Mouse (Mus musculus) limb, embryonic 12.5 days (tissue): ENCODE measurements around the gene Cenpm. TPM values are rescaled to one million over a fixed set of nuclear protein-coding genes. Genes with fewer than 3 reads are reported as not detected.

ENCODE experiments used
- ATAC-seq: fragments of 200-750 bp; cut with Nextera tagmentation; 2 replicates; pipeline ENCODE4 v1.8.0; 2017; ENCODE audit warnings: low read depth, moderate TSS enrichment; ENCODE audit not compliant: insufficient number of reproducible peaks, insufficient read depth, low FRiP score, low TSS enrichment
- H3K27ac ChIP-seq: fragments of 300-500 bp; sonication (generic); 2 replicates; pipeline ENCODE4 v1.5.1; 2016; ENCODE audit warnings: mild to moderate bottlenecking, moderate library complexity
- H3K27me3 ChIP-seq: fragments of 300-500 bp; sonication (generic); 2 replicates; pipeline ENCODE4 v1.6.1; 2016; ENCODE audit warnings: mild to moderate bottlenecking, moderate library complexity
- H3K36me3 ChIP-seq: fragments of 300-500 bp; sonication (generic); 2 replicates; pipeline ENCODE4 v1.6.1; 2016; ENCODE audit warnings: mild to moderate bottlenecking, moderate library complexity
- H3K4me1 ChIP-seq: fragments of 300-500 bp; sonication (generic); replicated peaks from 2 replicates; pipeline ENCODE4 v1.6.1; 2016
- H3K4me2 ChIP-seq: fragments of 300-500 bp; sonication (generic); 2 replicates; pipeline ENCODE4 v1.6.1; 2016; ENCODE audit warnings: mild to moderate bottlenecking, moderate library complexity
- H3K4me3 ChIP-seq: fragments of 300-500 bp; sonication (generic); replicated peaks from 2 replicates; pipeline ENCODE4 v1.5.1; 2016; ENCODE audit warnings: mild to moderate bottlenecking
- H3K9ac ChIP-seq: fragments of 300-500 bp; sonication (generic); replicated peaks from 2 replicates; pipeline ENCODE4 v1.6.1; 2016; ENCODE audit warnings: mild to moderate bottlenecking, moderate library complexity
- H3K9me3 ChIP-seq: fragments of 300-500 bp; sonication (generic); 2 replicates; pipeline ENCODE4 v1.6.1; 2016; ENCODE audit warnings: mild to moderate bottlenecking, moderate library complexity
- WGBS: fragments of 180-500 bp; shearing (Covaris S2); methylation state at CpG from one replicate; pipeline ENCODE4 v1.1.7; 2016; 5-methylcytosine and 5-hydroxymethylcytosine counted together
- polyA plus RNA-seq: library from polyadenylated mRNA; unstranded; fragments of >200 nt; fragmentation: Nextera tagmentation; extraction: Ambion mirVana; gene quantifications from 2 replicates; pipeline ENCODE4 v1.2.1, GENCODE M21; 2016

The Cenpm gene
- polyA plus RNA-seq, 1 experiment from 2014 or later: 75.5 TPM

- Histone ChIP-seq H3K36me3 (peaks cover 70% of the 10 kb centered on the region), H3K27ac (no peak overlapping the region), H3K9ac (no peak overlapping the region), H3K9me3 (no peaks in the 10 kb centered on the region), H3K4me3 (no peak overlapping the region), H3K4me2 (no peak overlapping the region), H3K4me1 (peaks cover 18% of the 10 kb centered on the region), H3K27me3 (peaks cover 56% of the 10 kb centered on the region)
- no peak for ATAC-seq
- WGBS: 55% methylated on average over 10 of the region's 10 CpGs
Observed at GRCm38 (mm10) chr15:82204680-82205371, 39.7 kb downstream of the Cenpm start.

- ATAC-seq: no peak
- no peak overlapping the region for H3K4me2 ChIP-seq
- peaks cover 81% of the 10 kb centered on the region for H3K36me3 ChIP-seq
- no peaks in the 10 kb centered on the region for H3K9me3 ChIP-seq
- 89% methylated on average over 20 of the region's 20 CpGs for WGBS
- H3K4me3 ChIP-seq: no peak overlapping the region
- H3K4me1 ChIP-seq: peaks cover 18% of the 10 kb centered on the region
- peaks cover 46% of the 10 kb centered on the region for H3K27me3 ChIP-seq
- H3K27ac ChIP-seq: no peak overlapping the region
- no peak overlapping the region for H3K9ac ChIP-seq
Observed at GRCm38 (mm10) chr15:82203611-82204351, 40.8 kb downstream of the Cenpm start.

GRCm38 (mm10) chr15:82203090-82203489 is 41.5 kb downstream of the Cenpm start:
- H3K4me3 ChIP-seq: no peak overlapping the region
- no peak for ATAC-seq
- H3K4me2 ChIP-seq: no peak overlapping the region
- H3K27me3 ChIP-seq: peaks cover 39% of the 10 kb centered on the region
- no peak overlapping the region for H3K27ac ChIP-seq
- no peaks in the 10 kb centered on the region for H3K9me3 ChIP-seq
- WGBS: 95% methylated on average over 10 of the region's 10 CpGs
- peaks cover 84% of the 10 kb centered on the region for H3K36me3 ChIP-seq
- H3K4me1 ChIP-seq: peaks cover 18% of the 10 kb centered on the region
- no peak overlapping the region for H3K9ac ChIP-seq

DNA sequence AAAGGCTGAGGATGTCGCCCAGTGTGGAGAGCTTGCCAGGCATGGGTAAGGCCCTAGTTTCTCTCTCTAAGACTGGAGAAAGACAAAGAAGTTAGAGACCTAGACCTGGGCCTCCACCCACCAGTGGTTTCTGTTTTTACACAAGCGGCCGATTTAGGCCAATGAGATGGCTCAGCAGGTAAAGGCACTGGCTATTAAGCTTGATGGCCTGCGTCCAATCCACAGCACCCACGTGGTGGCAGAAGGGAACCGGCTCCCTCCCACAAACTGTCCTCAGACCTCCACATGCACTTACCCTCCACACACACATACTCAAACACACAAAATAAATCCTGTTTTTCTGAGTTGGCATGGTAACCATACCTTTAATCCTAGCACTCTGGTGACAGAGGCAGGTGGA is 42.5 kb downstream of the Cenpm start:
- H3K4me1 ChIP-seq: peaks cover 12% of the 10 kb centered on the region

GRCm38 (mm10) chr15:82199546-82199945 is 45.0 kb downstream of the Cenpm start:
- H3K36me3 ChIP-seq: peaks cover 99% of the 10 kb centered on the region

More for the DNA sequence above, 42.5 kb downstream of the Cenpm start:
- no peak overlapping the region for H3K4me2 ChIP-seq
- no peak overlapping the region for H3K9ac ChIP-seq
- WGBS: 85% methylated on average over 6 of the region's 6 CpGs
- peaks cover 94% of the 10 kb centered on the region for H3K36me3 ChIP-seq
- H3K27me3 ChIP-seq: peaks cover 29% of the 10 kb centered on the region
- H3K27ac ChIP-seq: no peak overlapping the region
- ATAC-seq: no peak
- H3K9me3 ChIP-seq: no peaks in the 10 kb centered on the region
- H3K4me3 ChIP-seq: no peak overlapping the region

GRCm38 (mm10) chr15:82198342-82198741 is 46.2 kb downstream of the Cenpm start:
- Histone ChIP-seq H3K4me1 (no peaks in the 10 kb centered on the region), H3K27ac (no peak overlapping the region), H3K9ac (no peak overlapping the region), H3K4me2 (no peak overlapping the region), H3K4me3 (no peak overlapping the region), H3K36me3 (peaks cover 99% of the 10 kb centered on the region), H3K9me3 (no peaks in the 10 kb centered on the region), H3K27me3 (no peaks in the 10 kb centered on the region)
- ATAC-seq: no peak
- 97% methylated on average over 7 of the region's 7 CpGs for WGBS

More at GRCm38 (mm10) chr15:82199546-82199945, 45.0 kb downstream of the Cenpm start:
- no peak overlapping the region for H3K4me2 ChIP-seq
- no peak overlapping the region for H3K27ac ChIP-seq
- peaks cover 4% of the 10 kb centered on the region; the same call in 1 of the 2 replicates for H3K27me3 ChIP-seq
- WGBS: 88% methylated on average over 12 of the region's 12 CpGs
- H3K9ac ChIP-seq: no peak overlapping the region
- no peak overlapping the region for H3K4me3 ChIP-seq
- H3K4me1 ChIP-seq: no peaks in the 10 kb centered on the region
- no peaks in the 10 kb centered on the region for H3K9me3 ChIP-seq
- no peak for ATAC-seq

DNA sequence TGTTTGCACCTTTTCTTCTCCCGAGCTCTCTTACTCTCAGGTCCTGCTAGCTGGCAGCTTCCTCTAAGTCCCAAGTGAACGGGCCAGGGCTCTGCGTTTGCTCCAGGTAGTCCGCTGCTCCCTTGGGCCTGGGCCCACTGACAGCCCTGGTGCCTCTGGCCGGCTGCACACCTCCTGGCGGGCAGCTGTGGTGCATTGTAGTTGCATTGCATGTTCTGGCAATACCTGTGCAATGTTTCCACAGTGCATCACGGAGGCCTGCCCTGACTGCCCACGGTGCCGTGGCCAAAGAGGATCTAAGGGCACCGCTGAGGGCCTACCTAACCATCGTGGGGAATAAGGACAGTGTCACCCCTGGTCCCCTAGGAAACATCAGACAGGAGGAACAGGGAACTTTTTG is 46.6 kb downstream of the Cenpm start:
- no peaks in the 10 kb centered on the region for H3K27me3 ChIP-seq
- H3K9ac ChIP-seq: no peak overlapping the region
- H3K36me3 ChIP-seq: peaks cover 99% of the 10 kb centered on the region
- H3K4me3 ChIP-seq: no peak overlapping the region
- no peak overlapping the region for H3K4me2 ChIP-seq
- H3K9me3 ChIP-seq: no peaks in the 10 kb centered on the region
- H3K4me1 ChIP-seq: no peaks in the 10 kb centered on the region
- no peak for ATAC-seq
- H3K27ac ChIP-seq: no peak overlapping the region
- 93% methylated on average over 11 of the region's 11 CpGs for WGBS

DNA sequence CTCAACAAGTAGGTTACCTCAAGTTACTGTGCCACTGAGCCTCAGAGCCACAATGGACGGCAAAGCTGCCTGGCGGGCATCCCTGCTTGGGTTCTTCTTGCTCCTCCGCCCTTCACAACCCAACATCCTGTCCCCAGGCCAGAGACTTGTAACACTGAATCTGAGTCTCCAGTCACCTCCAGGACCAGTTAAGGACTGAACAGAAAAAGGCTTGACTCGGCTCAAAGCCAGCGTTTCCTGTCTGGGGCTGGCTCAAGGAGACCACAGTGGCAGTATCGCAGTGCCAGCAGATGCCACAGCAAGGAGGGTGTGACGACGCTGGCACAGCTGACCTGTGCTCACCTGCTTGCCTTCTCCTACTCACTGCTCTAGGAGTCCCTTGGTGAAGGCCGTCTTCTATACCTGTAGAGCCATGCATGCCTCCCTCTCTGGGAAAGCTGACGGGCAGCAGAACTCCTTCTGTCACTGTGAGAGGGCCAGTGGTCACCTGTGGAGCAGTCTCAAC is 47.2 kb downstream of the Cenpm start:
- H3K4me1 ChIP-seq: no peaks in the 10 kb centered on the region
- no peak overlapping the region for H3K4me3 ChIP-seq
- H3K9ac ChIP-seq: no peak overlapping the region
- 93% methylated on average over 10 of the region's 10 CpGs for WGBS
- no peaks in the 10 kb centered on the region for H3K27me3 ChIP-seq
- peaks cover 99% of the 10 kb centered on the region for H3K36me3 ChIP-seq
- H3K4me2 ChIP-seq: no peak overlapping the region
- no peak overlapping the region for H3K27ac ChIP-seq
- H3K9me3 ChIP-seq: no peaks in the 10 kb centered on the region
- no peak for ATAC-seq

- WGBS: 95% methylated on average over 12 of the region's 12 CpGs
- peaks cover 99% of the 10 kb centered on the region for H3K36me3 ChIP-seq
- no peaks in the 10 kb centered on the region for H3K4me1 ChIP-seq
- no peaks in the 10 kb centered on the region for H3K27me3 ChIP-seq
- no peak overlapping the region for H3K9ac ChIP-seq
- H3K4me3 ChIP-seq: no peak overlapping the region
- ATAC-seq: no peak
- H3K9me3 ChIP-seq: no peaks in the 10 kb centered on the region
- no peak overlapping the region for H3K27ac ChIP-seq
- H3K4me2 ChIP-seq: no peak overlapping the region
Observed at GRCm38 (mm10) chr15:82196300-82196699, 48.2 kb downstream of the Cenpm start.

GRCm38 (mm10) chr15:82192617-82193016 is 51.9 kb downstream of the Cenpm start:
- no peak for ATAC-seq
- no peak overlapping the region for H3K27ac ChIP-seq
- H3K4me2 ChIP-seq: no peak overlapping the region
- peaks cover 99% of the 10 kb centered on the region for H3K36me3 ChIP-seq
- H3K4me3 ChIP-seq: no peak overlapping the region
- H3K27me3 ChIP-seq: no peaks in the 10 kb centered on the region
- no peak overlapping the region for H3K9ac ChIP-seq
- no peaks in the 10 kb centered on the region for H3K9me3 ChIP-seq
- no peaks in the 10 kb centered on the region for H3K4me1 ChIP-seq
- 90% methylated on average over 8 of the region's 8 CpGs for WGBS

DNA sequence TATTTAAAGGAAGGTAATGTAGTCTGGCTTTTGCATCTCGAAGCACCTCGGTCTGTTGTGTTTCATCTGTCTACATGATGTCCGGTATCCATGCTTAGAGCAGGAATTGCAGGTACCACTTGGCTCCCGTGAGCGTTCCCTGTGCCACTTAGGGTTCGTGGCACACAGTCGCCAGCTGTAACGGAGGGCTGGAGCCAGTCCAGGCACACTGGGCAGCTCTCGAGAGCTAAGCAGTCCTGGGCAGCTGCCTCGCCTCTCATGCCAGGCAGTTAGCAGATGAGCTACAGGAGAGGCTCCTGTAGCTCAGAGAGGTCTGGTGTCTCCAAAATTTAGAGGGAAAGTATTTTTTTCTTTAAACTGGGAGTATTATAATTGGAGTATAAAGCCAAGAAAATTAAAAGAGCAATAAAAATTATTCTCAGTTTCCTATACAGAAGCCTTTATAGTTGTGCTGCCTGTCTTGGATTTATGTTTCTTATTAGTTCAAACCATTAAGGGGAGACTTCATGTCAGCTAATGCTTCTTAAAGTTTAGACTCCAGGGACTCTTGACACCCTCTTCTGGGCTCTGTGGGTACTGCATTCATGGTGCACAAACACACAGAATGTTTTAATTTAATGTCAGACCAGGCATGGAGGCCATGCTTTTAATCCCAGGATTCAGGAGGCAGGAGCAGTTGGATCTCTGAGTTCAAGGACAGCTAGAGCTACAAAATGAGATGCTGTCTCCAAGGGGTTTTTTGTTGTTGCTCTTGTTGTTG is 55.9 kb downstream of the Cenpm start:
- no peak for ATAC-seq
- 94% methylated on average over 10 of the region's 10 CpGs for WGBS
- no peak overlapping the region for H3K9ac ChIP-seq
- peaks cover 99% of the 10 kb centered on the region for H3K36me3 ChIP-seq
- no peak overlapping the region for H3K4me3 ChIP-seq
- H3K4me1 ChIP-seq: no peaks in the 10 kb centered on the region
- H3K27ac ChIP-seq: no peak overlapping the region
- no peak overlapping the region for H3K4me2 ChIP-seq
- H3K27me3 ChIP-seq: no peaks in the 10 kb centered on the region
- H3K9me3 ChIP-seq: 0 out of 2 replicates have a peak, but pooled peaks cover 8% of the 10 kb centered on the region
